Mouse (Mus musculus): ENCODE measurements around the gene Nav3.

GRCm38 (mm10) chr10:109973483-109973882 is 482.5 kb downstream of the Nav3 start:
- TF ChIP-seq CTCF (IDR thresholded peaks at IDR 0.05; ENCODE audit: low read depth, low read length): no peak
- no peak for TF ChIP-seq POLR2A (IDR thresholded peaks at IDR 0.05; ENCODE audit: extremely low read depth, insufficient read depth, low read length)

Measured in liver, adult 2 months (tissue).